Mouse (Mus musculus): ENCODE results near the gene Arid1b.

Gene Arid1b

DNA sequence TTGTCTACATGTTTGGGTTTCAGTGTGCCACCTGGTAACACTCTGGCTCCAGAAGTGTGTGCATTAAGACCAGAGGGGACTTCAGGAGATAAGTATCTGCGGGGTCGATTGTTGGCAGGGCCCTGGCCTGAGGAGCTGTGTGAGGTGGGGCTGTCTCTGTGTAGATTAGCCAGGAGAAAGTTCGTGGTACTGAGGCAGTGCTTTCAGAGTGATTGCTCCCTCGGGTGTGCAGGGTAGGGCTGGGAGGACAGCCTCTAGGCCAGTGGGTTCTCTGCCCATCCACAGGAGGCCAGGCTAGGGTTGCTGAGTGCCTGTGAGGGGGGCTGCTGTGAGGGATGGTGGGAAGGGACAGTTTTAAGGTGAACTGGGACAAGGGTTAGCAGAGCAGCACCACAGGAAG is 63.2 kb downstream of the Arid1b start:
- TF ChIP-seq POU5F1 (IDR thresholded peaks at IDR 0.05; ENCODE audit: borderline replicate concordance, low read length) (no peak), NANOG (IDR thresholded peaks at IDR 0.05; ENCODE audit: borderline replicate concordance, low read length) (no peak), CTCF (conservative IDR thresholded peaks at IDR 0.05; ENCODE audit: low read length) (no peak)
- H3K4me1 ChIP-seq (replicated peaks; ENCODE audit: low read depth, low read length): peaks cover 77% of the 10 kb centered on the region
- H3K9me3 ChIP-seq (ENCODE audit: low read length): no peaks in the 10 kb centered on the region
- H3K27me3 ChIP-seq (ENCODE audit: insufficient read depth, low read length): no peaks in the 10 kb centered on the region
- H3K36me3 ChIP-seq (ENCODE audit: insufficient read depth, low read length): no peaks in the 10 kb centered on the region
- H3K4me3 ChIP-seq (replicated peaks; ENCODE audit: low read length): no peak overlapping the region

GRCm38 (mm10) chr17:5057944-5058720 is 64.0 kb downstream of the Arid1b start:
- Histone ChIP-seq H3K27me3 (ENCODE audit: insufficient read depth, low read length) (no peaks in the 10 kb centered on the region), H3K9me3 (ENCODE audit: low read length) (no peaks in the 10 kb centered on the region), H3K4me3 (replicated peaks; ENCODE audit: low read length) (no peak overlapping the region), H3K36me3 (ENCODE audit: insufficient read depth, low read length) (no peaks in the 10 kb centered on the region), H3K4me1 (replicated peaks; ENCODE audit: low read depth, low read length) (peaks cover 68% of the 10 kb centered on the region)
- no peak for TF ChIP-seq CTCF (conservative IDR thresholded peaks at IDR 0.05; ENCODE audit: low read length)
- TF ChIP-seq POU5F1 (IDR thresholded peaks at IDR 0.05; ENCODE audit: borderline replicate concordance, low read length): no peak
- TF ChIP-seq NANOG (IDR thresholded peaks at IDR 0.05; ENCODE audit: borderline replicate concordance, low read length): no peak

- Histone ChIP-seq H3K36me3 (ENCODE audit: insufficient read depth, low read length) (no peaks in the 10 kb centered on the region), H3K27me3 (ENCODE audit: insufficient read depth, low read length) (no peaks in the 10 kb centered on the region), H3K9me3 (ENCODE audit: low read length) (no peaks in the 10 kb centered on the region), H3K4me3 (replicated peaks; ENCODE audit: low read length) (no peak overlapping the region), H3K4me1 (replicated peaks; ENCODE audit: low read depth, low read length) (peaks cover 58% of the 10 kb centered on the region)
- no peak for TF ChIP-seq NANOG (IDR thresholded peaks at IDR 0.05; ENCODE audit: borderline replicate concordance, low read length)
- TF ChIP-seq POU5F1 (IDR thresholded peaks at IDR 0.05; ENCODE audit: borderline replicate concordance, low read length): no peak
- no peak for TF ChIP-seq CTCF (conservative IDR thresholded peaks at IDR 0.05; ENCODE audit: low read length)
Observed at GRCm38 (mm10) chr17:5059092-5059601, 65.0 kb downstream of the Arid1b start.

DNA sequence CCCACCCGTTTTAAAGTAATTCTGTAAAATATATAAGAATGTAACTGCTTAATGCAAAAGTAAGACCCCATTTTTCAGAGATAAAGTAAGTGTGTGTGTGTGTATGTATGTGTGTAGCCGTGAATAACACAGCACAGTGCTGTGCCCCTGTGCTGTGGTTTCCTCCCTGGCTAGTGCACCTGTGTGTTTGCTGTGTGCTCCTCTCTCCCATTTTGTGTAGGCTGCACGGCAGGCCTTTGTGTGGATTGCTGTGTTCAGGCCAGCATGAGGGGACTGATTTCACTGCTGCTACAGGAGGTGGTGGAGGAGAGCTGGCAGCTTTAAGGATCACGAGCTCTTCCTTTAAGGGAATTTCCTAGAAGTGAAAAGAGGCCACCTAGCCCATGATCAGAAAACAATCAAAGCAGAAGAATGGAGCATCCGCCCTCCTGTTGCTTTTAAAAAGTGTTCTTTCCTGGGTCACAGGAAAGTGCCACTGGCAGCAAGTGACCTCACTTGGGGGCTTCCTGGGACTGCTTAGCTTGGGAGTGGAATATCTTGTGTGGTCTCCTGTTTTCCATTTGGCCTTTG is 66.5 kb downstream of the Arid1b start:
- TF ChIP-seq NANOG (IDR thresholded peaks at IDR 0.05; ENCODE audit: borderline replicate concordance, low read length) (peak; percentile 77; the same call in 1 of the 2 replicates), CTCF (conservative IDR thresholded peaks at IDR 0.05; ENCODE audit: low read length) (no peak)
- Histone ChIP-seq H3K4me1 (replicated peaks; ENCODE audit: low read depth, low read length) (peaks cover 61% of the 10 kb centered on the region), H3K36me3 (ENCODE audit: insufficient read depth, low read length) (no peaks in the 10 kb centered on the region), H3K9me3 (ENCODE audit: low read length) (no peaks in the 10 kb centered on the region), H3K4me3 (replicated peaks; ENCODE audit: low read length) (no peak overlapping the region), H3K27me3 (ENCODE audit: insufficient read depth, low read length) (no peaks in the 10 kb centered on the region)

GRCm38 (mm10) chr17:5061183-5061582 is 67.1 kb downstream of the Arid1b start:
- peaks cover 64% of the 10 kb centered on the region for H3K4me1 ChIP-seq (replicated peaks; ENCODE audit: low read depth, low read length)
- H3K36me3 ChIP-seq (ENCODE audit: insufficient read depth, low read length): no peaks in the 10 kb centered on the region
- no peak for TF ChIP-seq CTCF (conservative IDR thresholded peaks at IDR 0.05; ENCODE audit: low read length)
- TF ChIP-seq NANOG (IDR thresholded peaks at IDR 0.05; ENCODE audit: borderline replicate concordance, low read length): no peak
- no peak for TF ChIP-seq POU5F1 (IDR thresholded peaks at IDR 0.05; ENCODE audit: borderline replicate concordance, low read length)
- H3K4me3 ChIP-seq (replicated peaks; ENCODE audit: low read length): no peak overlapping the region
- no peaks in the 10 kb centered on the region for H3K9me3 ChIP-seq (ENCODE audit: low read length)
- H3K27me3 ChIP-seq (ENCODE audit: insufficient read depth, low read length): no peaks in the 10 kb centered on the region

GRCm38 (mm10) chr17:5061593-5061992 is 67.5 kb downstream of the Arid1b start:
- Histone ChIP-seq H3K4me3 (replicated peaks; ENCODE audit: low read length) (no peak overlapping the region), H3K9me3 (ENCODE audit: low read length) (no peaks in the 10 kb centered on the region), H3K27me3 (ENCODE audit: insufficient read depth, low read length) (no peaks in the 10 kb centered on the region), H3K36me3 (ENCODE audit: insufficient read depth, low read length) (no peaks in the 10 kb centered on the region), H3K4me1 (replicated peaks; ENCODE audit: low read depth, low read length) (peaks cover 67% of the 10 kb centered on the region)
- TF ChIP-seq NANOG (IDR thresholded peaks at IDR 0.05; ENCODE audit: borderline replicate concordance, low read length): no peak
- TF ChIP-seq POU5F1 (IDR thresholded peaks at IDR 0.05; ENCODE audit: borderline replicate concordance, low read length): no peak
- TF ChIP-seq CTCF (conservative IDR thresholded peaks at IDR 0.05; ENCODE audit: low read length): no peak

GRCm38 (mm10) chr17:5063471-5064176 is 69.5 kb downstream of the Arid1b start:
- Histone ChIP-seq H3K27me3 (ENCODE audit: insufficient read depth, low read length) (no peaks in the 10 kb centered on the region), H3K4me1 (replicated peaks; ENCODE audit: low read depth, low read length) (peaks cover 57% of the 10 kb centered on the region), H3K9me3 (ENCODE audit: low read length) (no peaks in the 10 kb centered on the region), H3K4me3 (replicated peaks; ENCODE audit: low read length) (no peak overlapping the region), H3K36me3 (ENCODE audit: insufficient read depth, low read length) (no peaks in the 10 kb centered on the region)
- TF ChIP-seq CTCF (conservative IDR thresholded peaks at IDR 0.05; ENCODE audit: low read length) (no peak), POU5F1 (IDR thresholded peaks at IDR 0.05; ENCODE audit: borderline replicate concordance, low read length) (no peak)

DNA sequence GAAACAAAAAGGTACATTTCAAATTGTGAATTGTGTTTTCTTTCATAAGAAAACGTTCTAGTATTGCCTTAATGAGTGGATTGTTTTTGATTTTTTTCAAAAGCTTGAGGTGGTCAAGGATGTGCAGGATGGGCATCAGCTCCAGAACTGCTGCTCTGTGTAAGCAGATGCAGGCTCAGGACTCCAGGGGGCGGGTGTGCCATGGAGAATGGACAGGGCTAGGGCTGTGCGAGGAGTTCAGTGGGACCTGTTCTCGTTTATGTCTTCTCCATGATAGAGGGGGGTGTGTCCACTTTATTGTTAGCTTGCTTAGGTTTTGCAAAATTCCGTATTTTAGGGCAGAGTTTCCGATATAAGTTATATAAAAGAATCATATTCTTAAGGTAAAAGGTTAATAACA is 70.6 kb downstream of the Arid1b start:
- Histone ChIP-seq H3K4me1 (replicated peaks; ENCODE audit: low read depth, low read length) (peaks cover 45% of the 10 kb centered on the region), H3K9me3 (ENCODE audit: low read length) (no peaks in the 10 kb centered on the region), H3K4me3 (replicated peaks; ENCODE audit: low read length) (no peak overlapping the region), H3K36me3 (ENCODE audit: insufficient read depth, low read length) (no peaks in the 10 kb centered on the region), H3K27me3 (ENCODE audit: insufficient read depth, low read length) (no peaks in the 10 kb centered on the region)
- TF ChIP-seq POU5F1 (IDR thresholded peaks at IDR 0.05; ENCODE audit: borderline replicate concordance, low read length) (no peak), CTCF (conservative IDR thresholded peaks at IDR 0.05; ENCODE audit: low read length) (peak; percentile 17; the same call in 1 of the 2 replicates)

Data from E14TG2a.4 (cell line).